Mouse (Mus musculus) myocyte (in vitro differentiated cells): ENCODE measurements around the gene Drosha. TPM values are rescaled to one million over a fixed set of nuclear protein-coding genes. Genes with fewer than 3 reads are reported as not detected.

ENCODE experiments used
- H3K27me3 ChIP-seq: one replicate; pipeline ENCODE4 v1.6.1; 2011; ENCODE audit not compliant: control insufficient read depth, insufficient read depth, insufficient read length
- H3K36me3 ChIP-seq: one replicate; pipeline ENCODE4 v1.6.1; 2011; ENCODE audit not compliant: control insufficient read depth, insufficient read depth
- H3K4me2 ChIP-seq: one replicate; pipeline ENCODE4 v1.6.1; 2011; ENCODE audit warnings: low read depth, control low read depth
- H3K4me3 ChIP-seq: one replicate; pipeline ENCODE4 v1.5.1; 2011; ENCODE audit warnings: mild to moderate bottlenecking, control low read depth, moderate library complexity
- H3K79me2 ChIP-seq: one replicate; pipeline ENCODE4 v1.6.1; 2011; ENCODE audit not compliant: control insufficient read depth, insufficient read depth
- H3ac ChIP-seq: one replicate; pipeline ENCODE4 v1.6.1; 2011; ENCODE audit not compliant: control insufficient read depth, insufficient read length
- CEBPB ChIP-seq: IDR thresholded peaks from 2 replicates; pipeline ENCODE4 v1.6.1; 2011; ENCODE audit warnings: mild to moderate bottlenecking, moderate library complexity; ENCODE audit not compliant: poor library complexity, insufficient read depth, severe bottlenecking
- E2F4 ChIP-seq: IDR thresholded peaks from one replicate; pipeline ENCODE4 v1.6.1; 2011; ENCODE audit warnings: mild to moderate bottlenecking, control low read depth, moderate library complexity; ENCODE audit not compliant: insufficient read depth
- MAX ChIP-seq: IDR thresholded peaks from one replicate; pipeline ENCODE4 v1.6.1; 2011; ENCODE audit warnings: low read depth, mild to moderate bottlenecking, control low read depth
- MYOD1 ChIP-seq, 3 experiments: IDR thresholded peaks; one replicate each; pipeline ENCODE4 v1.6.1; 2011; ENCODE audit warnings: control low read depth in 2 of 3, low read depth in 2 of 3, mild to moderate bottlenecking in 2 of 3, moderate library complexity in 1 of 3; ENCODE audit not compliant: insufficient read length in 2 of 3, control insufficient read depth in 1 of 3
- MYOG ChIP-seq, 3 experiments: IDR thresholded peaks; one replicate each; pipeline ENCODE4 v1.6.1; 2011; ENCODE audit warnings: control low read depth in 2 of 3, low read depth in 2 of 3, mild to moderate bottlenecking in 2 of 3; ENCODE audit not compliant: insufficient read length in 2 of 3, control insufficient read depth in 1 of 3, insufficient read depth in 1 of 3
- POLR2A ChIP-seq: IDR thresholded peaks from one replicate; pipeline ENCODE4 v1.6.1; 2011; ENCODE audit warnings: low read depth, mild to moderate bottlenecking, control low read depth, moderate library complexity; ENCODE audit not compliant: insufficient read length
- POLR2AphosphoS2 ChIP-seq: IDR thresholded peaks from one replicate; pipeline ENCODE4 v1.6.1; 2011; ENCODE audit warnings: low read depth, control low read depth; ENCODE audit not compliant: insufficient read length
- REST ChIP-seq: IDR thresholded peaks from one replicate; pipeline ENCODE4 v1.6.1; 2011; ENCODE audit warnings: mild to moderate bottlenecking, control low read depth, moderate library complexity; ENCODE audit not compliant: insufficient read depth, insufficient read length
- SRF ChIP-seq: IDR thresholded peaks from one replicate; pipeline ENCODE4 v1.6.1; 2011; ENCODE audit warnings: low read depth; ENCODE audit not compliant: control insufficient read depth, insufficient read length
- TCF12 ChIP-seq: IDR thresholded peaks from one replicate; pipeline ENCODE4 v1.6.1; 2011; ENCODE audit warnings: mild to moderate bottlenecking, control low read depth; ENCODE audit not compliant: poor library complexity, insufficient read depth, severe bottlenecking
- TCF3 ChIP-seq: IDR thresholded peaks from one replicate; pipeline ENCODE4 v1.6.1; 2011; ENCODE audit warnings: low read depth, control low read depth; ENCODE audit not compliant: insufficient read length
- USF1 ChIP-seq: IDR thresholded peaks from one replicate; pipeline ENCODE4 v1.6.1; 2011; ENCODE audit warnings: low read depth, mild to moderate bottlenecking, control low read depth, moderate library complexity
- polyA plus RNA-seq: library from polyadenylated mRNA; unstranded; fragments of >200 nt; fragmentation: generic; extraction: Trizol; gene quantifications from one replicate; pipeline ENCODE4 v1.2.1, GENCODE M21; 2012; ENCODE audit warnings: missing spikeins

Drosha gene
- polyA plus RNA-seq, 1 experiment, result 40.4 TPM

GRCm38 (mm10) chr15:12876881-12877280, 52.3 kb downstream of the Drosha start:
- no peaks in the 10 kb centered on the region for H3K27me3 ChIP-seq
- H3ac ChIP-seq, result no peak overlapping the region
- no peak for TF ChIP-seq POLR2AphosphoS2
- no peak for TF ChIP-seq REST
- TF ChIP-seq MAX, result no peak
- TF ChIP-seq TCF12, result no peak
- no peak for TF ChIP-seq MYOG (IDR thresholded peaks at IDR 0.05; ENCODE audit: control insufficient read depth in 1 of 3, insufficient read depth in 1 of 3, insufficient read length in 2 of 3, low read depth in 2 of 3)
- TF ChIP-seq E2F4, result no peak
- no peak for TF ChIP-seq SRF
- no peak for TF ChIP-seq MYOD1 (IDR thresholded peaks at IDR 0.05; ENCODE audit: control insufficient read depth in 1 of 3, insufficient read length in 2 of 3, low read depth in 2 of 3)
- no peak for TF ChIP-seq CEBPB
- no peak for TF ChIP-seq TCF3
- TF ChIP-seq POLR2A, result no peak
- TF ChIP-seq USF1, result no peak
- H3K4me2 ChIP-seq, result no peak overlapping the region
- H3K79me2 ChIP-seq, result no peaks in the 10 kb centered on the region
- H3K4me3 ChIP-seq, result no peak overlapping the region
- peaks cover 21% of the 10 kb centered on the region for H3K36me3 ChIP-seq

DNA sequence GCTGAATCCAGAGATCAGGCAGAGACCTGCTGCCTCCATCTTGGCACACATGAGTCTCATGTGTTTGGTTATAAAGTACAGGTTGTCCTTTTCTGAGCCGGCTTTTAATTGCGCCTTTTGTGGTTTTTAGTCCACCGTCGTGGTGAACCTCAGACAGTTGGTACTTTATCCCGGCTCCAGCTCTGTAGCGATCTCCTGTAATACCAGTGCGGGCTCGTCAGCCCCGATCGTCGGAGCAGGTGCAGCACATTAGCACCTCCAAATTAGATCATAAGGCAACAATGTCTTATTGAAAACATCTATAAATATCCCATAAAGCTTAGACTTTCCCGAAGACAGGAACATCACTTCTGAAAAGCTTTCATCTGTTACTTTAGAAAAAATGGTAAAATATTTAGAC, 53.3 kb downstream of the Drosha start:
- TF ChIP-seq CEBPB (no peak), MYOG (IDR thresholded peaks at IDR 0.05; ENCODE audit: control insufficient read depth in 1 of 3, insufficient read depth in 1 of 3, insufficient read length in 2 of 3, low read depth in 2 of 3) (peak in 2 of 3 experiments; percentile 44 to 58), TCF12 (no peak), MYOD1 (IDR thresholded peaks at IDR 0.05; ENCODE audit: control insufficient read depth in 1 of 3, insufficient read length in 2 of 3, low read depth in 2 of 3) (peak in 1 of 3 experiments; percentile 64)
- Histone ChIP-seq H3K36me3 (peaks cover 31% of the 10 kb centered on the region), H3K4me2 (no peak overlapping the region), H3K79me2 (no peaks in the 10 kb centered on the region), H3K27me3 (no peaks in the 10 kb centered on the region), H3K4me3 (no peak overlapping the region), H3ac (no peak overlapping the region)

GRCm38 (mm10) chr15:12878581-12878980, 54.0 kb downstream of the Drosha start:
- Histone ChIP-seq H3K36me3 (peaks cover 36% of the 10 kb centered on the region), H3K4me3 (no peak overlapping the region), H3K79me2 (no peaks in the 10 kb centered on the region), H3K27me3 (no peaks in the 10 kb centered on the region), H3ac (no peak overlapping the region), H3K4me2 (no peak overlapping the region)
- no peak for TF ChIP-seq TCF3
- no peak for TF ChIP-seq SRF
- no peak for TF ChIP-seq USF1
- TF ChIP-seq POLR2A, result no peak
- TF ChIP-seq POLR2AphosphoS2, result no peak
- TF ChIP-seq TCF12, result no peak
- TF ChIP-seq MYOG (IDR thresholded peaks at IDR 0.05; ENCODE audit: control insufficient read depth in 1 of 3, insufficient read depth in 1 of 3, insufficient read length in 2 of 3, low read depth in 2 of 3), result no peak
- TF ChIP-seq MAX, result no peak
- no peak for TF ChIP-seq REST
- no peak for TF ChIP-seq MYOD1 (IDR thresholded peaks at IDR 0.05; ENCODE audit: control insufficient read depth in 1 of 3, insufficient read length in 2 of 3, low read depth in 2 of 3)
- no peak for TF ChIP-seq E2F4
- no peak for TF ChIP-seq CEBPB

DNA sequence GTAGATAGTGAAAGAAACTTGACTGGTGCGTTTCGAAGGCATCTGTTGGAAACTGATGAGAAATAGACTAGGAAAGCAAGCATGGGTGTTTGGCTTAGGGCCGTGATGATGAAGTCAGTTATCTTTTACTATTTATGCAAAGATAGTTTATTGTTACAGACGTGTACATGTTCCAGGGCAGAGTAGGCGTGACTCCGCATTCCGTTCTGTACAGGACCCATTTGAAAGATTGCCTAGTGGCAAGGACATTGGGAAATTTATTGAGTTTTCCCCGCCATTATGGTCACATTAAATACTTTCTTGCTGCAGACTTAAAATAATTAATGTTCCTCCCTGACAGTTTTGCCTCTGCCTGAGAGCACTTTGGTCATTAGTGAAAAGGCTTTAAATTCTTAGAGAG, 55.3 kb downstream of the Drosha start:
- Histone ChIP-seq H3K27me3 (no peaks in the 10 kb centered on the region), H3K4me3 (no peak overlapping the region), H3K36me3 (peaks cover 43% of the 10 kb centered on the region), H3K4me2 (no peak overlapping the region), H3ac (no peak overlapping the region), H3K79me2 (no peaks in the 10 kb centered on the region)
- TF ChIP-seq SRF (no peak), POLR2AphosphoS2 (no peak), CEBPB (no peak), USF1 (no peak), MYOD1 (IDR thresholded peaks at IDR 0.05; ENCODE audit: control insufficient read depth in 1 of 3, insufficient read length in 2 of 3, low read depth in 2 of 3) (no peak), REST (no peak), TCF3 (no peak), TCF12 (no peak), MAX (no peak), MYOG (IDR thresholded peaks at IDR 0.05; ENCODE audit: control insufficient read depth in 1 of 3, insufficient read depth in 1 of 3, insufficient read length in 2 of 3, low read depth in 2 of 3) (no peak), E2F4 (no peak), POLR2A (no peak)

- no peaks in the 10 kb centered on the region for H3K79me2 ChIP-seq
- peaks cover 53% of the 10 kb centered on the region for H3K36me3 ChIP-seq
- H3K27me3 ChIP-seq, result no peaks in the 10 kb centered on the region
- H3ac ChIP-seq, result no peak overlapping the region
- no peak overlapping the region for H3K4me2 ChIP-seq
- no peak overlapping the region for H3K4me3 ChIP-seq
- no peak for TF ChIP-seq MYOG (IDR thresholded peaks at IDR 0.05; ENCODE audit: control insufficient read depth in 1 of 3, insufficient read depth in 1 of 3, insufficient read length in 2 of 3, low read depth in 2 of 3)
- no peak for TF ChIP-seq POLR2AphosphoS2
- TF ChIP-seq TCF3, result no peak
- no peak for TF ChIP-seq CEBPB
- TF ChIP-seq TCF12, result no peak
- no peak for TF ChIP-seq USF1
- TF ChIP-seq SRF, result no peak
- TF ChIP-seq MYOD1 (IDR thresholded peaks at IDR 0.05; ENCODE audit: control insufficient read depth in 1 of 3, insufficient read length in 2 of 3, low read depth in 2 of 3), result no peak
- TF ChIP-seq E2F4, result no peak
- TF ChIP-seq REST, result no peak
- no peak for TF ChIP-seq MAX
- TF ChIP-seq POLR2A, result no peak
Measured at GRCm38 (mm10) chr15:12884855-12885254, 60.2 kb downstream of the Drosha start.
